Comparison of ENCODE assay signal across 14 mouse cellular contexts in genomic region chr11:87753891-87754501, GRCm38 (mm10). TPM values are rescaled to one million over a fixed set of nuclear protein-coding genes. Genes with fewer than 3 reads are reported as not detected.
DNase-seq lines count a peak whose midpoint lies in the region; ATAC-seq and TF ChIP-seq lines count a peak whose summit lies in the region.
"Had no signal": no experiment of that assay in that cellular context is flagged by ENCODE, and none has a peak within 500 bp of the region (broad histone marks: within the 10 kb centered on the region; RNA-seq: fewer than 3 reads in every experiment).

No protein-coding gene starts in this region.

- no peak for ATAC-seq in heart, embryonic 12.5 days (ENCODE audit: insufficient number of reproducible peaks, low FRiP score)
- no peak for ATAC-seq in liver, embryonic 15.5 days (ENCODE audit: insufficient read depth)
- no peak for ATAC-seq in kidney, embryonic 14.5 days (ENCODE audit: low FRiP score, low TSS enrichment)

- no peak overlapping the region for H3K4me3 ChIP-seq in heart, embryonic 12.5 days
- H3K4me3 ChIP-seq in thymus, adult 2 months (ENCODE audit: control insufficient read depth, insufficient read depth, low read length): peak overlapping the region; percentile 77
- peak overlapping the region; percentile 81 for H3K4me3 ChIP-seq in liver, embryonic 15.5 days (replicated peaks)
- no peak overlapping the region for H3K4me3 ChIP-seq in kidney, embryonic 14.5 days (ENCODE audit: low read length)
- H3K4me3 ChIP-seq: limb, embryonic 15.5 days; midbrain, embryonic 10.5 days; neural tube, embryonic 12.5 days had no signal

- H3K36me3 ChIP-seq in heart, embryonic 12.5 days: no peaks in the 10 kb centered on the region
- H3K36me3 ChIP-seq in thymus, adult 2 months (ENCODE audit: control insufficient read depth, insufficient read depth, low read length): peaks cover 26% of the 10 kb centered on the region
- H3K36me3 ChIP-seq in liver, embryonic 15.5 days (replicated peaks): peaks cover 22% of the 10 kb centered on the region
- H3K36me3 ChIP-seq in kidney, embryonic 14.5 days (ENCODE audit: control insufficient read depth, insufficient read depth, low read length): no peaks in the 10 kb centered on the region
- H3K36me3 ChIP-seq: limb, embryonic 15.5 days; midbrain, embryonic 10.5 days; neural tube, embryonic 12.5 days had no signal

- peaks cover 7% of the 10 kb centered on the region for H3K27me3 ChIP-seq in heart, embryonic 12.5 days (replicated peaks)
- H3K27me3 ChIP-seq in thymus, adult 2 months (ENCODE audit: control insufficient read depth, insufficient read depth, low read length): no peaks in the 10 kb centered on the region
- no peaks in the 10 kb centered on the region for H3K27me3 ChIP-seq in liver, embryonic 15.5 days
- H3K27me3 ChIP-seq in kidney, embryonic 14.5 days (ENCODE audit: control insufficient read depth, insufficient read depth, low read length): no peaks in the 10 kb centered on the region; the same call in 1 of the 2 replicates
- H3K27me3 ChIP-seq: neural tube, embryonic 12.5 days had no signal

- H3K9me3 ChIP-seq in heart, embryonic 12.5 days (replicated peaks): no peaks in the 10 kb centered on the region
- no peaks in the 10 kb centered on the region for H3K9me3 ChIP-seq in liver, embryonic 15.5 days (replicated peaks)
- no peaks in the 10 kb centered on the region for H3K9me3 ChIP-seq in kidney, embryonic 14.5 days (ENCODE audit: control insufficient read depth, low read length)
- H3K9me3 ChIP-seq: limb, embryonic 15.5 days; midbrain, embryonic 10.5 days; neural tube, embryonic 12.5 days had no signal

- intact Hi-C loops in heart, postnatal 36 days (cut with DNase I): no loop called here

- peaks cover 10% of the 10 kb centered on the region; the same call in 1 of the 2 replicates for H3K4me1 ChIP-seq in heart, embryonic 12.5 days (replicated peaks)
- peaks cover 30% of the 10 kb centered on the region for H3K4me1 ChIP-seq in thymus, adult 2 months (replicated peaks; ENCODE audit: control insufficient read depth, insufficient read depth, low read length)
- H3K4me1 ChIP-seq in liver, embryonic 15.5 days (replicated peaks): peaks cover 80% of the 10 kb centered on the region
- peaks cover 15% of the 10 kb centered on the region; the same call in 1 of the 2 replicates for H3K4me1 ChIP-seq in kidney, embryonic 14.5 days (ENCODE audit: control insufficient read depth, insufficient read depth, low read length)
- H3K4me1 ChIP-seq: neural tube, embryonic 12.5 days had no signal

- H3K4me2 ChIP-seq in heart, embryonic 12.5 days: 0 out of 2 replicates have a peak overlapping the region, but pooled peaks have one; percentile 6
- peak overlapping the region; percentile 78 for H3K4me2 ChIP-seq in liver, embryonic 15.5 days
- H3K4me2 ChIP-seq in kidney, embryonic 14.5 days (replicated peaks; ENCODE audit: low read depth, low read length): no peak overlapping the region
- H3K4me2 ChIP-seq: limb, embryonic 15.5 days; neural tube, embryonic 12.5 days had no signal

- H3K9ac ChIP-seq in heart, embryonic 12.5 days: no peak overlapping the region
- peak overlapping the region; percentile 88 for H3K9ac ChIP-seq in liver, embryonic 15.5 days
- no peak overlapping the region for H3K9ac ChIP-seq in kidney, embryonic 14.5 days (ENCODE audit: low read depth, low read length)
- H3K9ac ChIP-seq: limb, embryonic 15.5 days; neural tube, embryonic 12.5 days had no signal

- 60% methylated on average over 5 of the region's 5 CpGs for WGBS in heart, embryonic 12.5 days
- WGBS in thymus, adult 2 months: 14% methylated on average over 5 of the region's 5 CpGs
- 15% methylated on average over 5 of the region's 5 CpGs for WGBS in liver, embryonic 15.5 days (ENCODE audit: insufficient replicate concordance)
- 90% methylated on average over 5 of the region's 5 CpGs for WGBS in kidney, embryonic 14.5 days

- no peak for DNase-seq in heart, postnatal 36 days
- peak; percentile 47 for DNase-seq in thymus, adult 2 months
- no peak for DNase-seq in thymus, postnatal 10 days (ENCODE audit: low spot score in 2 of 2)
- DNase-seq in thymus, postnatal 4 days: peak; percentile 56
- DNase-seq in urinary bladder, adult 2 months (ENCODE audit: low spot score): no peak
- DNase-seq: gastrocnemius, postnatal 10 days; retina, postnatal 1 day had no signal

- no peak for TF ChIP-seq POLR2A in thymus, adult 2 months (IDR thresholded peaks at IDR 0.05; ENCODE audit: control insufficient read depth, extremely low read depth, insufficient read depth, low read length, poor library complexity)

- H3K27ac ChIP-seq in heart, embryonic 12.5 days (ENCODE audit: poor library complexity, severe bottlenecking): no peak overlapping the region
- H3K27ac ChIP-seq in thymus, adult 2 months (ENCODE audit: control insufficient read depth, insufficient read depth, low read length): peak overlapping the region; percentile 100
- peak overlapping the region; percentile 98 for H3K27ac ChIP-seq in liver, embryonic 15.5 days (replicated peaks)
- H3K27ac ChIP-seq in kidney, embryonic 14.5 days (ENCODE audit: low read depth, low read length): no peak overlapping the region
- H3K27ac ChIP-seq: kidney, postnatal 0 days; limb, embryonic 15.5 days; neural tube, embryonic 12.5 days had no signal

- TF ChIP-seq CTCF in thymus, adult 2 months (IDR thresholded peaks at IDR 0.05; ENCODE audit: borderline replicate concordance, control insufficient read depth, extremely low read depth, insufficient read depth, low read length, poor library complexity): no peak

RNA-seq across cellular contexts. Expression of gene Tspoap1, which starts 6.3 kb away (rescaled TPM):
- 0.21 and 0.78 TPM in 2 replicates for polyA plus RNA-seq in heart, embryonic 12.5 days (2016; fragmentation: Nextera tagmentation; extraction: Ambion mirVana)
- total RNA-seq in heart, postnatal 36 days (2021): under 1 TPM in 1 of 2 experiments, not detected in 1; 0.08 TPM
- 25.3 and 27.9 TPM in 2 replicates for polyA plus RNA-seq in thymus, adult 2 months (2012; rRNA removed)
- polyA plus RNA-seq in liver, embryonic 15.5 days (2015; fragmentation: Nextera tagmentation; extraction: Ambion mirVana): 3.3 and 3.5 TPM in 2 replicates
- 9.7 and 11.4 TPM in 2 replicates for polyA plus RNA-seq in urinary bladder, adult 2 months (2012; rRNA removed)
- 3.0 and 4.2 TPM in 2 replicates for polyA plus RNA-seq in kidney, embryonic 14.5 days (2014; fragmentation: Nextera tagmentation; extraction: Ambion mirVana)

RNA-seq across cellular contexts. Expression of gene Supt4a, which starts 16.6 kb away (rescaled TPM):
- 99.6 and 101 TPM in 2 replicates for polyA plus RNA-seq in heart, embryonic 12.5 days (2016; fragmentation: Nextera tagmentation; extraction: Ambion mirVana)
- total RNA-seq in heart, postnatal 36 days (2021): 10 to 100 TPM; 46.5 to 55.3 TPM
- 172 and 215 TPM in 2 replicates for polyA plus RNA-seq in thymus, adult 2 months (2012; rRNA removed)
- 177 and 195 TPM in 2 replicates for polyA plus RNA-seq in liver, embryonic 15.5 days (2015; fragmentation: Nextera tagmentation; extraction: Ambion mirVana)
- 94.2 and 98.4 TPM in 2 replicates for polyA plus RNA-seq in urinary bladder, adult 2 months (2012; rRNA removed)
- 188 and 200 TPM in 2 replicates for polyA plus RNA-seq in kidney, embryonic 14.5 days (2014; fragmentation: Nextera tagmentation; extraction: Ambion mirVana)

RNA-seq across cellular contexts. Expression of gene Mpo, which starts 39.4 kb away (rescaled TPM):
- polyA plus RNA-seq in heart, embryonic 12.5 days (2016; fragmentation: Nextera tagmentation; extraction: Ambion mirVana): 2.8 and 6.7 TPM in 2 replicates
- not detected for total RNA-seq in heart, postnatal 36 days (2021)
- polyA plus RNA-seq in thymus, adult 2 months (2012; rRNA removed): 4.6 and 8.5 TPM in 2 replicates
- polyA plus RNA-seq in liver, embryonic 15.5 days (2015; fragmentation: Nextera tagmentation; extraction: Ambion mirVana): 448 and 474 TPM in 2 replicates
- polyA plus RNA-seq in urinary bladder, adult 2 months (2012; rRNA removed): 0.46 and 1.1 TPM in 2 replicates
- polyA plus RNA-seq in kidney, embryonic 14.5 days (2014; fragmentation: Nextera tagmentation; extraction: Ambion mirVana): 0.41 TPM in 1 of 2 replicates, not detected in the other

Comparison
In these comparisons a context has a peak if more than half of its experiments do, and no peak if none do; other contexts are left out.
1. DNase-seq: peak in thymus, adult 2 months (single experiment) and thymus, postnatal 4 days (single experiment); none in heart, postnatal 36 days (0 of 2), thymus, postnatal 10 days (0 of 2) and urinary bladder, adult 2 months (single experiment).
2. H3K27ac ChIP-seq: peak in thymus, adult 2 months (single experiment) and liver, embryonic 15.5 days (single experiment); none in heart, embryonic 12.5 days (single experiment) and kidney, embryonic 14.5 days (single experiment).
3. H3K4me3 ChIP-seq: peak in thymus, adult 2 months (single experiment) and liver, embryonic 15.5 days (single experiment); none in heart, embryonic 12.5 days (single experiment) and kidney, embryonic 14.5 days (single experiment).
4. RNA of gene Mpo, which starts 39.4 kb away (polyA plus RNA-seq): 448 to 474 TPM in liver, embryonic 15.5 days; 2.8 to 6.7 TPM in heart, embryonic 12.5 days, 4.6 to 8.5 TPM in thymus, adult 2 months, 0.46 to 1.1 TPM in urinary bladder, adult 2 months and 0.41 TPM in kidney, embryonic 14.5 days; every median in the first group is over 10 times any median in the second.